Mouse (Mus musculus) bone marrow macrophage, adult 2 months (primary cell): ENCODE measurements at regions not wholly inside any gene's neighbourhood (a gene's known extent, or its start where the extent isn't known, plus 50 kb on each side); places are given as distances from the start of the nearest gene placed in this dataset.

Experiments used
- CTCF ChIP-seq: IDR thresholded peaks from 2 replicates; pipeline ENCODE4 v1.5.1; 2012; ENCODE audit warnings: low read depth, mild to moderate bottlenecking, low read length, moderate library complexity
- POLR2A ChIP-seq: IDR thresholded peaks from 2 replicates; pipeline ENCODE4 v1.6.1; 2012; ENCODE audit warnings: mild to moderate bottlenecking, low read depth, low read length, borderline replicate concordance

GRCm38 (mm10) chr11:52655720-52656474, 108.5 kb upstream of the Fstl4 start:
- no peak for TF ChIP-seq CTCF
- TF ChIP-seq POLR2A: no peak
